Mouse (Mus musculus) erythroid progenitor cell, adult 5-6 weeks (primary cell): ENCODE results near the gene Camkk1. TPM values are rescaled to one million over a fixed set of nuclear protein-coding genes. Genes with fewer than 3 reads are reported as not detected.
A peak's percentile ranks its signal among the peaks of the same experiment; 100 is the strongest.

ENCODE experiments used
- ATAC-seq: replicated peaks from 2 replicates; pipeline ENCODE4 v1.8.0; 2016; ENCODE audit warnings: moderate number of reproducible peaks, mild to moderate bottlenecking, moderate TSS enrichment, inconsistent platforms; ENCODE audit not compliant: poor library complexity, low FRiP score, severe bottlenecking
- total RNA-seq, 2 experiments: library from RNA; stranded (forward) in 1 of 2; stranded (reverse) in 1 of 2; fragments of 150-400 nt in 1 of 2; fragments of 186-747, 209-891 nt in 1 of 2; gene quantifications; 2 replicates each; pipeline versions ENCODE4 v1.2.3 to v1.2.4; 2015 to 2017; ENCODE audit warnings: low replicate concordance in 2 of 2

Gene Camkk1
- total RNA-seq (2015; ENCODE audit: low replicate concordance) (not detected in 2 replicates), total RNA-seq (2017; ENCODE audit: low replicate concordance) (0.26 and 0.76 TPM in 2 replicates)

DNA sequence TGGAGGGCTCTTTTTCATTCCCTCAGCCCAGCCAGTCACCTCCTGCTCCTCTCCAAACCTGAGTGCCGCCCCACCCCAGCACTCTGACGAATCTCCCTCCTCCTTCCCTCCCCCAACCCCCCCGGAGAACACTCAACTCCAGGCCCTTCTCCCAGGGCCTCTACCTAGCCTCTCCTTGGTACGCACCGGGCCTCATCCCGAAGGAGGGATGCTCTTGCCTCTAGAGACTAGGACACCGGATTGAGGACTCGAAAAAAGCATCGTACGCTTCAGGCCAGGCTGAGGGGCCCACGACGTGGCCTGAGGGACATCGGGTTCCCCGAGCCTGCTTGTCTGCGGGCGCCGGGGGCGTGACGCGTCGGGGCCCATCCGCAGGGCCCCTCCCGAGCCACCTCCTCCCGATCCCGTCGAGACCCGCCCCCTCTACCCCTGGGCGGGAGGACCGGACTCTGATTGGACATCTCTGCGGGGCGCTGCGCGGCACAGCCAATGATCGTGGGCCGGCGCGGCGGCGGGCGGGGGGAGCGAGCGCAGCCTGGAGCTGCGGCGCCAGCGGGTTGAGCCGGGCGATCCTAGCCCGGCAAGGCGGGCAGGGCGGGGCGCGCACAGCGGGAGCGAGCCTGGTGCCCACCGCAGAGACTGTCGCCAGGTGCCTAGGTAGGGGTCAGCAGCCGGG lies at the start of gene Camkk1:
Gene Camkk1 (plus strand): TSS at position 538 of the 676 bp plus-strand sequence.
- ATAC-seq: peak; percentile 69

DNA sequence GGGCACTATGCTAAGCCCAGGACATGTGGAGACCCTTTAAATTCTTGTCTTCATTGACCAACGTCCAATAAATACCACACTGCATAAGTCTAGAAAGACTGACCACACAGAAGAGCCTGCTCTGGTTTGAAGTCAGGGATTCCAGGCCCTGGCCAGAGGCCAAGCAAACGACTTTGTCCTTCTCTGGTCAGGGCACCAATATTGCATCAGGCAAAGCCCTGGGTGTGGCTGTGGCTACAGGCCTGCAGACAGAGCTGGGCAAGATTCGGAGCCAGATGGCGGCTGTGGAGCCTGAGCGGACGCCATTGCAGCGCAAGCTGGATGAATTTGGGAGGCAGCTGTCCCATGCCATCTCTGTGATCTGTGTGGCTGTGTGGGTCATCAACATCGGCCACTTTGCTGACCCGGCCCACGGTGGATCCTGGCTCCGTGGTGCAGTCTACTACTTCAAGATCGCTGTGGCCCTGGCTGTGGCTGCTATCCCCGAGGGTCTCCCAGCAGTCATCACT lies 43.8 kb upstream of the Camkk1 start:
- ATAC-seq: no peak

DNA sequence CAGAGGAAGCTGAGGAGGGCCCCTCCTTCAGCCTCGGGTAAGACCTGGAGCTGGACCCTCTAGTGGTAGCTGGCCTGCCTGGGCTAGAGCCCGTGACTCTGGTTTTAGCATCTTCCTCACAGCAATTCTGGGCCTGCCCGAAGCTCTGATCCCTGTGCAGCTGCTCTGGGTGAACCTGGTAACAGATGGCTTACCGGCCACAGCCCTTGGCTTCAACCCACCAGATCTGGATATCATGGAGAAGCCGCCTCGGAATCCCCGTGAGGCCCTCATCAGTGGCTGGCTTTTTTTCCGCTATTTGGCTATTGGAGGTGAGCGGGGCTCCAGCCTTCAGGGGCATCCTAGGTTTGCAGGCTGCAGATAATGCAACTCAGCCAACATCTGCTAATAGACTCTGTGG lies 36.3 kb upstream of the Camkk1 start:
- no peak for ATAC-seq

DNA sequence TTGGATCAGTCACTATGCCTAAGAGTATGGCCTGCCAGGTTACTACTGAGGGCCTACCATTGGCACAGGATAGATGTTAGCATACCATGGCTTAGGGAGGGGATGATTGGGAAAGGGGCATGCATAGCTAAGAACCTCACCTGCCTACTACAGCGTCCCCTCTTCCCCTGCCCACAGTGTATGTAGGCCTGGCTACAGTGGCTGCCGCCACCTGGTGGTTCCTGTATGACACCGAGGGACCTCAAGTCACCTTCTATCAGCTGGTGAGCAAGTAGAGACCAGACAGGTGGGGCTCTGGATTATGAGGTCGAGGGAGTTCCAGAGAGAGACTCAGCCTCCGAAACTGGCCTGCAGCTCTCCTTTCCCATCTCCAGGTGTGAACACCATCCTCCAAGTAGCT lies 35.5 kb upstream of the Camkk1 start:
- no peak for ATAC-seq

DNA sequence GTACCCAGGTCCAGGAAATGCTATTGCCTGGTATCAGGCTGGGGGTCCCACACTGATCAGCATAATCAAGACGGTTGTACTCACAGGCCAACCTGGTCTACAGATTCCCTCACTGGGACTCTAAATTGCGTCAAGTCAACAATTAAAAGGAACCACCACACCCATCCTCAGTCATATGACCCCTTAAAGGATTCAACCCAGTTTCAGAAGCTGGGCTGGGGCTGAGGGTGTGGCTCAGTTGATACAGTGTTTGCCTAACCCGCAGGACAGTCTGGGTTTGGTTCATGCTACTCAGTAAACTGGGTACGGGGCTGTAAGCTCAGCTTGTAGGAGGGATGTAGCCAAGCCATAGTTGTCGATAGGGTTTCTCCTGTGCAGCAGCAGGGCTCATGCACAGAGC lies 32.1 kb upstream of the Camkk1 start:
- no peak for ATAC-seq

DNA sequence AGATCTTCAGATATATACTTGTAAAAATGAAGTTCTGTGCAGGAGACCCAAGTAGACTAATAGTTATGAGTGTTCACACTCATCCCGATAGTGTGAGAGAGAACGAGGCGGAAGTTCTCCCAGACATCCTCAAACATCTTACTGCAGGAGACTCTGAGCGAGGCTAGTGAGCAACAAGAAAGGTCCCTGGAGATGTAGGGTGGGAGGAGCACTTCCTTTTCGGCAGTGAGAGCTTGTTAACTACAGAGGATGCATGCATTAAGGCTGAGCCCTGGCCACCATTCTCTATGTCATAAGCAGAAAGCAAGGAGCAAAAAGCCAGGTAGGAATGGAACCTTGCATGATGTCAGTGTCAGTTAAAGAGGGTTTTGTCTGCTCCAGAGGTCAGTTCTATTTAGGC lies 31.6 kb upstream of the Camkk1 start:
- ATAC-seq: no peak

DNA sequence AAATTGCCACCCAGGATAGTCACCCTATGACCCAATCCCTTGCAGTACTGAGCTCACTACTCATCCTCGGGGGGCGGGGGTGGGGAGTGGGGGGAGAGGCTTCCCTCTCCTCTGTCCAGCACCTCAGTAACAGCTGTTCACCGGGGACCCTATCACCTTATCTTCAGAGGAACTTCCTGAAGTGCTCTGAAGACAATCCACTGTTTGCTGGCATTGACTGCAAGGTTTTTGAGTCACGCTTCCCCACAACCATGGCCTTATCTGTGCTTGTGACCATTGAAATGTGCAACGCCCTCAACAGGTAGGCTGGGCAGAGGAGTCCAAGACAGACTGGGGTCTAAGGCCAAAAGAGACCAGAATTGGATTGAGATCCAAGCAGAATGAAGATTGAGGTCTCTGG lies 31.0 kb upstream of the Camkk1 start:
- ATAC-seq: no peak

DNA sequence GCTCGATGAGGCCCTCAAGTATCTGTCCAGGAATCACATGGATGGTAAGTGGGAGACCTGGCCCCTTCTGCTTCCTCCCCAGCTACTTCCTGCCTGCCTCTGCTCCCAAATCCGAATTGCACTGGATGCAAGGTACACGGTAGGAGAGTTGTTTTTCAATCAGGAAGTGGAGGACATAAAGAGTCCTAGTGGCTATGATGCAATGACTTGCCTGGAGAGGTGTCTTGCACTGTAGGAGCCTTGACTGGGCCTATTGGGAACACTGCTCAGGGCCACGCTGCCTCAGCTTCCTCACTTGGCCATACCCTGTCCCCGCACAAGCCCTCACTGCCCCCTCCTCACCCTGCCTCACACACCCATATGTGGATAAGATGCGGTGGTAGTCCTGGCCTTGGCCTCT lies 29.8 kb upstream of the Camkk1 start:
- no peak for ATAC-seq

DNA sequence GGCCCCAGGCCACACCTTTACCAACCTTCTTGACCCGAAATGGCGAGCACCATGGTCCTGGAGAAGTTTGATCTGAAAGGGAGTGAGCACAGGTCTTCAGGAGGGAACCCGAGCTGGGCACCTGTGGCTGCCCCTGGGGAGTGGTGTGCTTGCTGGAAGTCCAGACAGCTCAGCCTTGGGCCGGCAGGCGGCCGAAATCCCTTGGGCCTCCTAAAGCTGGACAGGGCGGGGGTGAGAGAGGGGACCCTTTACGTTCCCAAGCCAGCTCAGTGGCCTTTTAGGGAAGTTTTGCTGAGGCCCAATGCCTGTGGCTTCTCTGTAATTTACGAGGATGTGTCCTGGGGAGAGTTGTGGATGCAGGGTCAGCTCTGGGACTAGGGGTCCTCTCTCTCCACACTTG lies 28.1 kb upstream of the Camkk1 start:
- no peak for ATAC-seq

DNA sequence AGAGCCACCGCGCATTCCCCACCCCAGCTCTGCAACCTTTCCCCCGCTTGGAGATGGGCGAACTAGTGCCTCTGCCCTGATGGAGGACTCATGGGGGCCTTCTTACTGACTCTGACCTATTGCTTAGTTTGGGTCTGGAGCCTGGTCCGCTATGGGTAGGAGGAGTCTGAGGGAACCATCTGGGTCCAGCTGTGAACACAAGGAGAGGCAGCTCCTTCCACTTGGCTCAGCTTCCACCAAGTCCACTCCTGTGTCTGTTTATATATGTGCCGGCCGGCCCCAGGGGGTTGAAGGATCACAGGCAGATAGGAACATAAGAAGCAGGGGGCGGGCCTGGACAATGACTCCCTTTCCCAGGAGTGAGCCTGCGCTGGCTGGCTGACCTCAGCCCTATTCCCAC lies 26.8 kb upstream of the Camkk1 start:
- no peak for ATAC-seq

DNA sequence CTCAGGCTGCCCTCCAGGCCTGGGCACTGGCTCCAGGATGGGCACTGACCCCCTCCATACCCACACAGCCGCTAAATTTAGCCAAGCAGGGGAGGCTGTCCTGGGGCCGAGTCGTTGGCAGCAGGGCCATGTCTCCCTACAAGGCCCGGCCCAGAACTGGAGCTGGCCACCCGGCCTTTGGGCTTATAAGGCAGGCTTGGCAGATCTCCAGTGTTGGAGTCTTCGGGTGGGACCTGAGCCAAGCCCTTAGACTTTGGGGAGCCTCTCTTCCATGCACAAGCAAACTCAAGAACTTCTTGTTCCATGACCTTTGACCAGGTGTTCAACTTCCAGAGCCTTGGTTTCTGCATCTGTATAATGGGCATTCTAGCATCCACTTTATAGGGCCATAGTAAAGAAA lies 22.5 kb upstream of the Camkk1 start:
- ATAC-seq: no peak

DNA sequence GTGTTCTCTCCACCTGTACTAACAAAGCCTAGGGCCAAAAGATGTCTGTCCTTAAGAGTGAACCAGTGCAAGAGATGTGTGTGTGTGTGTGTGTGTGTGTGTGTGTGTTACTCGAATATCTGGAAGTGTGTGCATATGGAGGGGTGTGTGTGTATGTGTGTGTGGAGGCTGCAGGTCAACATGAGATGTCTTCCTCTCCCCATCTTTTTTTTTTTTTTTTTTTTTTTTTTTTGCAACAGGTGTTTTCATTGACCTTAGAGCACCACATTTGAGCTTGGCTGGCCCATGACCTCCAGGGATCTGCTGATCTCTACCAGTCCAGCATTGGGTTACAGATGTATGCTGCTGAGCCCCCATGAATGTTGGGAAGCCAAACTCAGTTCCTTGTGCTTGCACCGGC lies 22.0 kb upstream of the Camkk1 start:
- ATAC-seq: no peak

DNA sequence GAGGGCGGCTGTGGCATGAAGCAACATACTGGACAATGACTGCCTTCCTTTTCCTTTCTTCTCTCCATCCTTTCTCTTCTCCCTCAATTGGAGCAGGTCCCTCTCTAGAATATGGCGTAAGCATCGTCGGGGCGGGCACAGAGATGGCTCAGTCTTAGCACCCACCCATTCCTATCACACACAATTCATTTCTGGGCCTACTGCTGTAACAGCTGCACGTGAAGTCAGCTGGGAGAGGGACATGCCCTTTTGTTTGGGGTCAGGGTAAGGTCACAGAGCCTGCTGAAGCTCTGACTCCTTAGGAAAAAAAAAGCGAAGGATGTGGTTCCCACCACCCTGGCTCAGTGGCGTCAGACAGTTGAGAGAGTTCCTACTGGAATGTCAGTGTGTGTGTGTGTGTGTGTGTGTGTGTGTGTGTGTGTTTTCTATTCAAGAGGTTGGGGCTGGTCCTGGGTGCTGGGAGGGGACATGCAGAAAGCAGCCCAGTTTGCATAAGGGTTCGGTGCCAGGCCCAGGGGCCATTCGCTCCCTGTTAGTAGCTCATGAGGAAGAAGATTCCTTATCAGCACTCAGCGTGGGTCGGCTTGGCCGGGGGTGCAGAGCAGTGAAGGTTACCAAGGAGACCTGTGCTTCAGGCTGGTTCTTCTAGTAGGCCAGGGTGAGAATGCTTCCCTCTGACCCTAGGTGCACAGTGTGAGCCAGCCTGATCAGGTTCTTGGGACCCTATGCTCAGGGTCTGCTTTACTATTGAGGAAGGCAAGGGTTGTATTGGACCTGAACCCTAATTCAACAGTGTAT lies 21.1 kb upstream of the Camkk1 start:
- ATAC-seq: no peak

DNA sequence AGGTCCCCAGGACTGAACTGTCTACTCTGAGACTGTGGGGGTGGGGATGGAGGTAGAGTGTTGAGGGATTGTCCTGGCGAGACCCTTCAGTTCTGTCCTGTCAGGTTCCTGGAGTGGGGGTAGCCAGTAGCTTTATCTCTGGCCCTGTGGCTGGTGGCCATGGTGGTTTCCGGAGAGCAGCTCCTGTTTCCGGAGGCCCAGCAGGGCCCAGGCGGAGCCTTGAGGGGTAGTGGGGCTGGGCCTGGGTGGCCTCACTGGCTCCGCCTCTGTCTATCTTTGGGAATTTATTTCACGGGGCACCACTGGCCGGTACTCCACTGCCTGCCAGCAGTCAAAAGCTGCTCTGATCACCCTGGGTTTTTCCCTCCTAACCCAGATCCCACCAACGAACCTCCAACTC lies 20.0 kb upstream of the Camkk1 start, which contains the start of gene P2rx1:
Gene P2rx1 (plus strand): TSS at position 333 of the 400 bp plus-strand sequence.
- no peak for ATAC-seq

DNA sequence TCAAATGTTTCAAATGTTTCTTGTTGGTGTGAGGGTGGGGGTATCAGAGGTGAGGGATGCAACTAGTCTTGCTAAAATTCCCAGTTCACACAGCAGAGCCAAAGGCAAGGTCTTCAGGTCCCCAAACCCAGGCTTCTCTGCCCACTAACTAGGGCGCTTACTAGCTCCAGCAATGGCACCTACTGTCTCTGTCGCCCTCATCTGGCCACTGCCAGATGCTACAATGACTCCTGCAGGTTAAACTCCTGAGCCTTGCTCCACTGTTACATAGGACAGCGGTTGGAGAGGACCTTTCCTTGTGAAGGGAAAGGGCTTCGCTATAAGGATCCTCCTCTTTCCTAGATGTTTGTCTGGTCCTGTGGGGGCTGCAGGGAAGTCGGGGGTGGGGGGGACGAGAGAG lies 17.8 kb upstream of the Camkk1 start:
- no peak for ATAC-seq

DNA sequence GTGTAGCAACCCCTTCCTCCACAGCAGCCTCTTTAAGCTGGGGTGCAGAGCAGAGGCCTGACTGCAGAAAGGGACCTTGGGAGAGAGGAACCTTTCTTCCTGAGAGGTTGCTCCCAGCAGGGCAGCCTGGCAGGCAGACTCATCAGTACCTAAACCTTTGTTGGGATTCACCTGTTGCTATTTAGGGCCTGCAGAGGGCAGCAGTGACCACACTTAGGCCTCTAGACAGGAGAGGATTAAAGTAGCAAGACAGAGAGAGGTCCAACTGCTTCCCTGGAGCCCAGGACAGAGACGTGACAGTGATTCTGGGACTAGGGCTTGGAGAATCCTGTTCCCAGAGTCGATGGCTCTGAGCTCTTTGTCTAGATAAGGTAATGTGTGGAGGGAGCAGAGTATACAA lies 12.4 kb upstream of the Camkk1 start:
- ATAC-seq: 0 out of 2 replicates have a peak, but pooled peaks have one; percentile 33

DNA sequence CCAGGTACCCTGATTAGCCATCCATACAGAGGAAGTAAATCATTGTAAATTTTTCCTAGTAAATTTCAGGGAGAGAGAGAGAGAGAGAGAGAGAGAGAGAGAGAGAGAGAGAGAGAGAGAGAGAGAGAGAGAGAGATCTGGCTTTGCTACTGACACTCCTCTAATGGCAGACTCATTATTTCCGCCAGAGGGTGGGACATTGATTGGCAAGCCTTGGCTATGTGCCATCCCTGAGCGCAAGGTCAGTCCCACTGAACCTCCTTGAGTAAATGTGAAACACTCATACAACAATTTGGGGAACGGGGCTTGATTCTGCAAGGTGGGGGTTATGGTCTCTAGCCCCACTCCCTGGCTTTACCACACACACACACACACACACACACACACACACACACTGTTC lies 11.7 kb upstream of the Camkk1 start:
- ATAC-seq: no peak

DNA sequence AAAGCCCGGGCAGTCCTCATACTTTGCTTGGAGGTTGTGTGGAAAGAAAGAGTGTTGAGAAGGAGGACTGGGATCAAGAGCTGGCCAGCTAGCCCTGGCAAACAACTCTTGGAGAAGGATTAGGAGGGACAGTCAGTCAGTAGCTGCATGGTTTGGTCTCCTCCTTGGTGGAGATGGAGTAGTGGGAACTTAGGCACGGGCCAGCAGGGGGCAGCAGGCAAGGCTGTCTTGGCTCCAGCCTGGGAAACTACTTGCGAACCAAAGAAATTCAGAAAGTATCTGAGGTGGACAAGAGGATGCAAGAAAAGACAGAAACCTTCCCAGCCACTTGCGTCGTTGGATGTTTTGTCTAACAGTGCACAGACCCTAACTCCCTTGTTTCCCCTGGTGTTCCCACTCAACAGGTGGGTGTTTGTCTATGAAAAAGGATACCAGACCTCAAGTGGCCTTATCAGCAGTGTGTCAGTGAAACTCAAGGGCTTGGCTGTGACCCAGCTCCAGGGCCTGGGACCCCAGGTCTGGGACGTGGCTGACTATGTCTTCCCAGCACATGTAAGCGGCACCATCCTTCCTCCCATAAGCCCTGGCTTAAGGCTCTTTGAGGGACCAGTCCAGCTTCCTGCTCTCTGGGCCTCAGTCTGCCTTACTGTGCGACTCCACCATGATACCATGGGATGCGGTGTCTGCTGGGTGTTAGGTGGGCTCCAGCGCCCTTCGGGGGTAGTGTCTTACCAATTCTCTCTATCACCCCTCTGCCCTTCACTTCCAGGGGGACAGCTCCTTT lies 10.9 kb upstream of the Camkk1 start:
- ATAC-seq: no peak

DNA sequence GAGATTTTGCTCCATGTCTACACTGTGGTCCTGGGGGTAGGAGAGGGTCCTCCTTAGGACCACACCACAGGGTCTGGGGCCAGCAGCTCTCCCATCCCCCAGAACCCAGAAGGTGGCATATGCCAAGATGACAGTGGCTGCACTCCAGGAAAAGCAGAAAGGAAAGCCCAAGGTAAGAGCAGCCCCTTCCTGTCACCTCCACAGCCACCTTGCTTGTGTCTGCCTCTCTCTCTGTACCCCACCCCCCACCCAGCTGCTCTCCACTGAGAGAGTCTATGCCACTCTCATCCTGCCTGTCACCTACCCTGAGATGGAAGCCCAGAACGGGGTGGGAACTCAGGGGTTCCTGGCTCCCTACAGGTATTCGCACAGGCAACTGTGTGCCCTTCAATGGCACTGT lies 10.0 kb upstream of the Camkk1 start:
- no peak for ATAC-seq

DNA sequence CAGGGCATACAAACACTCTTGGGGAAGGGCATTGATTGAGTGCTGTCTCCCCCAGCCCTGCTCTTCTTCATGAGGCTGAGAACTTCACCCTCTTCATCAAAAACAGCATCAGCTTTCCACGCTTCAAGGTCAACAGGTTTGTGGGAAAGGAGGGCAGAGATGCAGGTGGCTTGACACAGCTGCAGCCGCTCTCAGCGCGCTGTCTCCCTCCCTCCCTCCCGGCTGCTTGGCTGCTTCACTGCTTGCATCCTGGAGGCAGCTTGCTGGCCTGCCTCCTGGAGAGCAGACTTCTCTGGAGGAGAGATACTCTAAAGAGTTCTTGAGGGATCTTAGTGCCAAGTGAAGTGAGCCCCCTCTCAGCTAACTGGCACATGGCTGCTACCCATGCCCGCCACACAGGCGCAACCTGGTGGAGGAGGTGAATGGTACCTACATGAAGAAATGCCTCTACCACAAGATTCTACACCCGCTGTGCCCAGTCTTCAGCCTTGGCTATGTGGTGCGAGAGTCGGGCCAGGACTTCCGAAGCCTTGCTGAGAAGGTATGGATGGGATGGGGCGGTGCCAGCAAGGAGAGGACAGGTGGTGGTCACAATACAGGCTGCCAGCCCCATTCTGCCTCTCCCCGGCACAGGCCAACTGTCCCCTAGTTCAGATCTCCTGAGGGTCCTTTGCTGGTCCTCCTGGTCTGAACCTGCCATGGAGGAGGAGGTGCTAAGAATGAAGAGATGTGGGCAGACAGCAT lies 9.1 kb upstream of the Camkk1 start:
- ATAC-seq: no peak
